Mouse (Mus musculus): ENCODE data around the gene Pgm5.

- TF ChIP-seq CTCF (IDR thresholded peaks at IDR 0.05; ENCODE audit: extremely low read depth, insufficient read depth, insufficient read length, insufficient replicate concordance) = no peak
- no peak for TF ChIP-seq POLR2A (IDR thresholded peaks at IDR 0.05; ENCODE audit: low read depth, low read length)
Observed at GRCm38 (mm10) chr19:24735484-24736128, 126.0 kb downstream of the Pgm5 start.
